Mouse (Mus musculus) G1E (cell line): ENCODE measurements at regions not wholly inside any gene's neighbourhood (a gene's known extent, or its start where the extent isn't known, plus 50 kb on each side); places are given as distances from the start of the nearest gene placed in this dataset.

Experiments
- CTCF ChIP-seq: IDR thresholded peaks from 2 replicates; pipeline ENCODE4 v1.5.1; 2012; ENCODE audit warnings: low read depth, low read length, inconsistent platforms, mixed read lengths
- GATA1 ChIP-seq: IDR thresholded peaks from 2 replicates; pipeline ENCODE4 v1.6.1; 2012; ENCODE audit warnings: borderline replicate concordance, low read length, inconsistent platforms, mixed read lengths
- POLR2AphosphoS5 ChIP-seq: IDR thresholded peaks from 2 replicates; pipeline ENCODE4 v1.6.1; 2012; ENCODE audit warnings: low read depth, low read length, inconsistent platforms; ENCODE audit not compliant: insufficient replicate concordance

DNA sequence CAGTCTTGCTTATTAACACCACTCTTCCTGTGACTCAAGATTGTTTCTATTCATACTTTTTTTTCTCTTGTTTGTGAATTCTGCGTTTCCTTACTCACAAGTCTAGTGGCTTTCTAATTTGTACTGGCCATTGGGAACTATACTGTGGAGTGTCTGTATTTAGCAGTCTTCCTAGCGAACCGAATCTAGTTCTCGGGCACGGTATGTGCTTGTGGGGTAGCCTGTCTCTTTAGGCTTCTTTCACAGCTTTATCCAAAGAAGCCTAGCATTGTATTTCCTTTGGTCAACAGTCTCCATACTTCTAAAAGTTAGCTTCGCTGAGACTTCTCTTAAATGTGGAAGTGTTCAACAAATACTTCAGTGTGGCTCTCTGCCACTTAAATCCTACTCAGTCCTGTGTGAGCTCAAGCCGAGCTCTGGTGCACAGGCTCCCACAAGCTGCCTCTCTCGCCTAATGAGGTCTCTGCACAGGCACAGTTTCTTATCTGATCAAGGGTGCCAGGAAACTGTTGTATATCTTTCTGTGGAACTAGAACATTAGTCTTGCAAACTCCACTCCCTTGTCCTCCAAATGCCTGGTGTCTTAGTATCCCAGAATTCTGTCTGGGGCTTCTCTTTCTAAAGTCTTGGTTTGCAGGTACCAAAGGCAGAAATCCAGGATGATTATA is 171.9 kb upstream of the Slco3a1 start:
- TF ChIP-seq GATA1 (no peak), CTCF (no peak), POLR2AphosphoS5 (no peak)
